Mouse (Mus musculus) midbrain, embryonic 11.5 days (tissue): ENCODE data around the gene Bmpr1a. TPM values are rescaled to one million over a fixed set of nuclear protein-coding genes. Genes with fewer than 3 reads are reported as not detected.
A peak's percentile ranks its signal among the peaks of the same experiment; 100 is the strongest.
"Not testable (repeated sequence)": the region's sequence is repeated elsewhere in the genome, so short reads cannot be mapped to it uniquely, and the experiment has no call there.

Experiments
- ATAC-seq: fragments of 200-750 bp; cut with Nextera tagmentation; 2 replicates; pipeline ENCODE4 v1.8.0; 2017; ENCODE audit warnings: moderate TSS enrichment, moderate library complexity; ENCODE audit not compliant: low FRiP score
- DNase-seq: peaks from one replicate; pipeline ENCODE4 v3.0.0; 2015; ENCODE audit warnings: low spot score; ENCODE audit errors: missing footprints
- H3K27ac ChIP-seq: fragments of 300-500 bp; sonication (generic); 2 replicates; pipeline ENCODE4 v1.5.1; 2014; ENCODE audit warnings: low read depth, low read length
- H3K27me3 ChIP-seq: fragments of 300-500 bp; sonication (generic); 2 replicates; pipeline ENCODE4 v1.6.1; 2014; ENCODE audit warnings: mild to moderate bottlenecking, low read length, moderate library complexity, mixed read lengths; ENCODE audit not compliant: control insufficient read depth, insufficient read depth
- H3K36me3 ChIP-seq: fragments of 300-500 bp; sonication (generic); 2 replicates; pipeline ENCODE4 v1.6.1; 2014; ENCODE audit warnings: mild to moderate bottlenecking, low read length, moderate library complexity, mixed read lengths; ENCODE audit not compliant: control insufficient read depth, insufficient read depth
- H3K4me1 ChIP-seq: fragments of 300-500 bp; sonication (generic); 2 replicates; pipeline ENCODE4 v1.6.1; 2014; ENCODE audit warnings: low read length; ENCODE audit not compliant: control insufficient read depth, insufficient read depth
- H3K4me2 ChIP-seq: fragments of 300-500 bp; sonication (generic); 2 replicates; pipeline ENCODE4 v1.6.1; 2014; ENCODE audit warnings: mild to moderate bottlenecking, moderate library complexity
- H3K4me3 ChIP-seq: fragments of 300-500 bp; sonication (generic); 2 replicates; pipeline ENCODE4 v1.5.1; 2014; ENCODE audit warnings: low read depth, low read length
- H3K9ac ChIP-seq: fragments of 300-500 bp; sonication (generic); 2 replicates; pipeline ENCODE4 v1.6.1; 2014; ENCODE audit warnings: low read length
- H3K9me3 ChIP-seq: fragments of 300-500 bp; sonication (generic); 2 replicates; pipeline ENCODE4 v1.6.1; 2016; ENCODE audit warnings: low read length; ENCODE audit not compliant: control insufficient read depth
- WGBS: fragments of 180-500 bp; shearing (Covaris S2); extraction: QIAGEN DNeasy Blood & Tissue Kit; methylation state at CpG from one replicate; pipeline ENCODE4 v1.1.7; 2014; 5-methylcytosine and 5-hydroxymethylcytosine counted together
- polyA plus RNA-seq: library from polyadenylated mRNA; unstranded; fragments of >200 nt; fragmentation: Nextera tagmentation; extraction: Ambion mirVana; gene quantifications from 2 replicates; pipeline ENCODE4 v1.2.1, GENCODE M21; 2014

Gene Bmpr1a
- polyA plus RNA-seq, 1 experiment from 2014 or later = 44.4 TPM

DNA sequence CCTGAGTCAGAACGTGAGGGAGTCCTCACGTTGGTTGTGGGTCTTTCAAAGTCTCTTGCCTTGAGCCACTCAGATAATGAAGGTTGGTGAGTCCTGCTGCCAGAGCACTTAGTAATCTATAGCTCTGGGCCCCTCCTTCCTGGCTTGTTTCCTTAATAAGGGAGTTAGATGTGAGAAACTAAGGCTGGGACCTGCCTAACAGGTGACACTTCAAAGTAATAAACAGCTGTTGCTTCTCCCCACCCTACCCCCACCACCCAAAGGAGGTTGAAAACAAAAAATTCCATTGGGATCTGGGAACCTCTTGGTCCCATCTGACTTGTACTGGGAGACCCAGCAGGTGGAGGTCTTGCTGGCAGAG is 138.0 kb downstream of the Bmpr1a start:
- Histone ChIP-seq H3K27ac (no peak overlapping the region), H3K36me3 (no peaks in the 10 kb centered on the region), H3K4me1 (no peaks in the 10 kb centered on the region), H3K27me3 (no peaks in the 10 kb centered on the region; the same call in 1 of the 2 replicates), H3K9me3 (no peaks in the 10 kb centered on the region), H3K4me2 (no peak overlapping the region), H3K9ac (no peak overlapping the region), H3K4me3 (no peak overlapping the region)
- no peak for DNase-seq
- WGBS = 87% methylated on average over 2 of the region's 2 CpGs
- ATAC-seq = no peak

DNA sequence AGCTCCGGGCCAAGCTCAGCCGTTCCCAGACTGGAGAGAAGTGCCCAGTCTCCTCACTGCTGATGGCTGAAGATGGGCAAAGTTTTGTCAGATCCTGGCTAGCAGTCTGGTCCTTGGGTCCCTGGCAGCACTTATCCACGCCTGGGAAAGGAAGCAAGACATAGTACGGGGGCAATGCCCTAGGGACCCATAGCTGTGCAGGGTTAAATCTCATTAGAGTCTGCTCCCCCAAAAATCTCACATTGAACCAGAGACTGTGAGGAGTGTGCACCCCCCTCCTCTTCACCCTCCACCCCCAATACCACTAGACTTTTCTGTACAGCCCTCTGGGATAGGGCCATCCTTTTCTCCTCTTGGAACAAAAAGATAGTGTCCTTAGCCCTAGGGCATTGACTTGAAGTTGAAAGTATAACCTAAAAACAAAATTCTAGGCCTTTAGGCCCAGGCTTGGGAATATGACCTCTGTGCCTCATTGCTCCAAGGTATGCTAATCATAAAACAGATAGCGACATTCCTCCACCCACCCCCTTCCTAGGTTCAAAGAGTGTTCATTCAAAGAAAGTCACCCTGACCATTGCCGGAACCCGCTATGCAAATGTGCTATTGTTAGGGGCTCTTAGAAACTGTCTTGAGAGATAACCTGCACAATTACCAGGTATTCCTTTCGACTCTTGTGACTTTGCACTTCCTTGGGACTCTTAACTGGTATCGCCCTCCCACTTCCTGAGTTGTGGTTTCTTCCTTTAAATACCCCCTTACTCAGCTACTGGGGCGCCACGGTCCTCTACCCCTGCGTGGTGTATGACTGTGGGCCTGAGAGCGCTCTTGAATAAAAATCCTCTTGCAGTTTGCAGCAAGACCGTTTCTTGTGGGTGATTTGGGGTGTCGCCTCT is 138.6 kb downstream of the Bmpr1a start:
- H3K4me3 ChIP-seq = peak overlapping the region; percentile 26
- not testable (repeated sequence) for H3K36me3 ChIP-seq, DNase-seq, H3K9me3 ChIP-seq, H3K27ac ChIP-seq, H3K27me3 ChIP-seq, H3K4me1 ChIP-seq
- H3K9ac ChIP-seq = peak overlapping the region; percentile 41
- 73% methylated on average over 15 of the region's 15 CpGs for WGBS
- ATAC-seq = peak; percentile 49; the same call in 1 of the 2 replicates
- peak overlapping the region; percentile 67 for H3K4me2 ChIP-seq

DNA sequence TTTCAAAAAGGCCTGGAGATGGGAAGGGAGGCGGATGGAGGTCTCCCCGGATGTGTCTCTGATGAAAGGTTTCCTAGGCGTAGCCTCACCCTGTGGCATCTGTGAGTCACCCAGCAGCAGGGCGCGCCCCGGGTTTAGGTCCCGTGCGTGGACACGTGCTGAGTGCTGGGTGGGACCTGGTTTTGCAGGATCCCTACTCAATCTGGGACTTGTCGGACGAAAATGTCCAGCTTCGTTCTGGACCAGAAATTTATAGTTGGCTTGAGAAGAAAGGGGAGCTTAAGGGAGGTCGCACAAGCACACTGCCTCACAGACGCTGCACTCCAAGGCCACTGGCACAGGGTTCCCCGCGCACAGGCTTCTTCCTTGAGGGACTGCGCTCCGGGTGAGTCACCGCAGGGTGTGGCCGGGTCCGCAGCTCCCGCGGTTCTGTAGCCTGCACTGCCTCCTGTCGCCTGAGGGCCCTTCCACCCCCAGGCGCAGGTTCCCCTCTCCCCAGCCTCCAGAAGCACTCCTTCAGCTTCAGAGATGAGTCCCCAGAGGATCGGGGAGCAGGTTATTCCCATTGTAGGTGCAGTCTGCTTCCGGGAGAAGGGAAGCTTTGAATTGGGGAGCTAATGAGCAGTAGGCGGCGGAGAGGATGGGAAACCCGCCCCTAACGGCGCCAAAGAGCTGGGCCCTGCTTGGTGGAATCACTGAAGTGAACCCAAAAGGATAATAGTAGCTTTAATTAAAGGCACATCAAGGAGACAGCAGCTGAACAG is 139.5 kb downstream of the Bmpr1a start:
- no peak overlapping the region for H3K27ac ChIP-seq
- 2% methylated on average over 32 of the region's 32 CpGs for WGBS

DNA sequence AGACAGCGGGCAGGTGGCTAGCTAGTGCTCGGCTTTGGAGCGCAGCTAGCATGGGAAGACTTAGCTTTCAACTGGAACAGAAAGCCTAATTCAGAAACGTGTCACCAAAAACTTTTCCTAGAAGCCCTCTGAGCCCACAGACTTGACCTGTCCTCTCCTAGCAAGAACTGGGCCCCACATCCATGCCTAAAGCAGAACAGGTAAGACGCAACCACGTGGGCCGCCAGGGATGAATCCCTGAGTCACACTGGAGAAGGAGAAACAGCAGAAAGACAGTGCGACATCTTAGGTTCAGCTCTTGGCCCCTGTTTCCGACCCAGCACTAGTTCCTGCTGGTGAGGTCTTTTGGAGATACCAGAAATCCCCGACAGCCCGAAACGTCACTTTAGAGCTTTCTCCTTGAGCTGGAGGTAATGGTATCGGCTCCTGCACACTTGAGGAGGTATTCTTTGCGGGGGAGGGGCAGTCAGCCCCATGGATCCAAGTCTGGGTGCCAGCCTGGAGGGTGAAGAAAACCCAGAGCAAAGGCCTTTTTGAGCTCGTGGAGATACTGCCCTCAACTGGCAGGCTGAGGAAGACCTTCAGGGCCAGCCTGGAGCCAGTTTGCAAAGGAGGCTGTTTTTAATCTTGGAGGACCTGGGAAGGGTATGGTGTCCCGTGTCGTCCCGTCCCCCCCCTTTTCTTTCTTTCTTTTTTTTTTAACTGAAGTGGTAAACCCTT is 140.3 kb downstream of the Bmpr1a start:
- no peaks in the 10 kb centered on the region for H3K4me1 ChIP-seq
- no peaks in the 10 kb centered on the region for H3K9me3 ChIP-seq
- H3K4me3 ChIP-seq = peak overlapping the region; percentile 26
- H3K27me3 ChIP-seq = no peaks in the 10 kb centered on the region; the same call in 1 of the 2 replicates
- H3K4me2 ChIP-seq = peak overlapping the region; percentile 67
- H3K36me3 ChIP-seq = no peaks in the 10 kb centered on the region
- ATAC-seq = peak; percentile 61
- H3K27ac ChIP-seq = no peak overlapping the region
- DNase-seq = peak; percentile 89
- H3K9ac ChIP-seq = peak overlapping the region; percentile 41; the same call in 1 of the 2 replicates
- 28% methylated on average over 18 of the region's 18 CpGs for WGBS

More for the DNA sequence above, 139.5 kb downstream of the Bmpr1a start:
- H3K27me3 ChIP-seq = no peaks in the 10 kb centered on the region; the same call in 1 of the 2 replicates
- peak; percentile 94 for DNase-seq
- no peaks in the 10 kb centered on the region for H3K36me3 ChIP-seq
- H3K4me3 ChIP-seq = peak overlapping the region; percentile 26
- no peaks in the 10 kb centered on the region for H3K9me3 ChIP-seq
- no peaks in the 10 kb centered on the region for H3K4me1 ChIP-seq
- peak; percentile 88 for ATAC-seq
- peak overlapping the region; percentile 67 for H3K4me2 ChIP-seq
- H3K9ac ChIP-seq = peak overlapping the region; percentile 41

DNA sequence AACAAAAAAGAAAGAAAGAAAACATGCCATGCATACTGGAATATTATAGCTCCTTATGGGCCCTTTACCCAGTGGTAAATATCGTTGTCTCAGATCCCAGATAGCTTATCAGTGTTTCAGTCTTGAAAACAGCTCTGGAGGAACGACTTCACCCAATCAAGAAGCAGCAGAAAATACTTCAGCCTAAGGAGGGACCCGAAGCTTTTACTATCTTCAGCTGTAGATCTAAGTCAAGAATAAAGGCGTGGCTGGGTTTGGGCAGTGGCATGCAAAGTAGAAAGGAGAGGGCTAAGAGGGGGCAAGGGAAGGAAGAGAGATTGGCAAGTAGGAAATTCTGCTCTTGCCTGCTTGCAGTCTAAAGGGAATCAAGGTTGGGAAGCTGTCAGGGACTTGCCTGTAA is 141.0 kb downstream of the Bmpr1a start:
- H3K4me3 ChIP-seq = no peak overlapping the region
- no peaks in the 10 kb centered on the region for H3K36me3 ChIP-seq
- H3K27me3 ChIP-seq = no peaks in the 10 kb centered on the region; the same call in 1 of the 2 replicates
- no peak overlapping the region for H3K4me2 ChIP-seq
- ATAC-seq = no peak
- 88% methylated on average over 4 of the region's 4 CpGs for WGBS
- no peak overlapping the region for H3K27ac ChIP-seq
- no peak for DNase-seq
- no peaks in the 10 kb centered on the region for H3K4me1 ChIP-seq
- H3K9me3 ChIP-seq = no peaks in the 10 kb centered on the region
- H3K9ac ChIP-seq = no peak overlapping the region

Other genes starting within 250 kb of the Bmpr1a start
- 6.2 and 8.0 TPM in 2 replicates for gene Shld2, start 192.8 kb downstream of the Bmpr1a start, polyA plus RNA-seq
- 97.8 and 101 TPM in 2 replicates for gene Glud1, start 192.6 kb downstream of the Bmpr1a start, polyA plus RNA-seq
- not detected in 2 replicates for gene Fam25c, start 147.9 kb downstream of the Bmpr1a start, polyA plus RNA-seq
- 65.7 and 67.3 TPM in 2 replicates for gene Sncg, start 128.6 kb downstream of the Bmpr1a start, polyA plus RNA-seq
- 4.7 and 5.3 TPM in 2 replicates for gene Mmrn2, start 127.9 kb downstream of the Bmpr1a start, polyA plus RNA-seq
- gene 9230112D13Rik, start 19.5 kb upstream of the Bmpr1a start, polyA plus RNA-seq = not detected in 2 replicates
- 0.07 TPM in 1 of 2 replicates, not detected in the other for gene Ldb3, start 85.3 kb upstream of the Bmpr1a start, polyA plus RNA-seq
- gene Opn4, start 96.8 kb upstream of the Bmpr1a start, polyA plus RNA-seq = 0.17 TPM in 1 of 2 replicates, not detected in the other
- 36.7 and 38.1 TPM in 2 replicates for gene Wapl, start 170.6 kb upstream of the Bmpr1a start, polyA plus RNA-seq